Mouse (Mus musculus): ENCODE data around the gene Mfap3. TPM values are rescaled to one million over a fixed set of nuclear protein-coding genes. Genes with fewer than 3 reads are reported as not detected.

The Mfap3 gene
- polyA plus RNA-seq, 2 experiments, result 5.4 to 11.7 TPM

- WGBS (ENCODE audit: insufficient replicate concordance), result 38% methylated on average over 18 of the region's 18 CpGs
- no peaks in the 10 kb centered on the region for H3K4me1 ChIP-seq (replicated peaks; ENCODE audit: control insufficient read depth in 2 of 2, insufficient read depth in 2 of 2, low read length in 1 of 2)
- no peak for ATAC-seq (ENCODE audit: insufficient read depth)
- H3K9me3 ChIP-seq (ENCODE audit: control insufficient read depth, low read length), result no peaks in the 10 kb centered on the region
- H3K36me3 ChIP-seq (replicated peaks; ENCODE audit: control insufficient read depth, insufficient read depth, low read depth), result no peaks in the 10 kb centered on the region
- H3K9ac ChIP-seq (replicated peaks), result no peak overlapping the region
- H3K4me3 ChIP-seq (ENCODE audit: insufficient read depth in 1 of 2, low read depth in 2 of 2, low read length in 2 of 2), result no peak overlapping the region
- DNase-seq (ENCODE audit: low read depth in 3 of 3, low spot score in 3 of 3), result no peak
- no peak for TF ChIP-seq CTCF (IDR thresholded peaks at IDR 0.05; ENCODE audit: low read depth)
- no peak for TF ChIP-seq EP300 (IDR thresholded peaks at IDR 0.05; ENCODE audit: low read depth)
- H3K4me2 ChIP-seq (ENCODE audit: low read depth), result no peak overlapping the region
- no peaks in the 10 kb centered on the region for H3K27me3 ChIP-seq (ENCODE audit: control insufficient read depth, insufficient read depth, low read length)
- H3K27ac ChIP-seq, result no peak overlapping the region
These were observed 47.9 kb downstream of the Mfap3 start for GRCm38 (mm10) chr11:57566091-57567035.

GRCm38 (mm10) chr11:57568950-57569490 lies 50.6 kb downstream of the Mfap3 start:
- Histone ChIP-seq H3K4me3 (ENCODE audit: insufficient read depth in 1 of 2, low read depth in 2 of 2, low read length in 2 of 2) (no peak overlapping the region), H3K27ac (no peak overlapping the region), H3K27me3 (ENCODE audit: control insufficient read depth, insufficient read depth, low read length) (no peaks in the 10 kb centered on the region), H3K36me3 (replicated peaks; ENCODE audit: control insufficient read depth, insufficient read depth, low read depth) (no peaks in the 10 kb centered on the region), H3K4me1 (replicated peaks; ENCODE audit: control insufficient read depth in 2 of 2, insufficient read depth in 2 of 2, low read length in 1 of 2) (no peaks in the 10 kb centered on the region), H3K9ac (replicated peaks) (no peak overlapping the region), H3K4me2 (ENCODE audit: low read depth) (no peak overlapping the region), H3K9me3 (ENCODE audit: control insufficient read depth, low read length) (no peaks in the 10 kb centered on the region)
- 45% methylated on average over 2 of the region's 2 CpGs for WGBS (ENCODE audit: insufficient replicate concordance)
- DNase-seq (ENCODE audit: low read depth in 3 of 3, low spot score in 3 of 3), result no peak
- ATAC-seq (ENCODE audit: insufficient read depth), result no peak
- TF ChIP-seq CTCF (IDR thresholded peaks at IDR 0.05; ENCODE audit: low read depth), result no peak
- no peak for TF ChIP-seq EP300 (IDR thresholded peaks at IDR 0.05; ENCODE audit: low read depth)

GRCm38 (mm10) chr11:57571035-57571434 lies 52.6 kb downstream of the Mfap3 start:
- no peak overlapping the region for H3K27ac ChIP-seq
- H3K4me1 ChIP-seq (replicated peaks; ENCODE audit: control insufficient read depth in 2 of 2, insufficient read depth in 2 of 2, low read length in 1 of 2), result no peaks in the 10 kb centered on the region
- DNase-seq (ENCODE audit: low read depth in 3 of 3, low spot score in 3 of 3), result no peak
- TF ChIP-seq EP300 (IDR thresholded peaks at IDR 0.05; ENCODE audit: low read depth), result no peak
- no peak for TF ChIP-seq CTCF (IDR thresholded peaks at IDR 0.05; ENCODE audit: low read depth)
- 61% methylated on average over 3 of the region's 3 CpGs for WGBS (ENCODE audit: insufficient replicate concordance)
- H3K4me2 ChIP-seq (ENCODE audit: low read depth), result no peak overlapping the region
- H3K9me3 ChIP-seq (ENCODE audit: control insufficient read depth, low read length), result no peaks in the 10 kb centered on the region
- no peak overlapping the region for H3K9ac ChIP-seq (replicated peaks)
- H3K4me3 ChIP-seq (ENCODE audit: insufficient read depth in 1 of 2, low read depth in 2 of 2, low read length in 2 of 2), result no peak overlapping the region
- ATAC-seq (ENCODE audit: insufficient read depth), result no peak
- no peaks in the 10 kb centered on the region for H3K27me3 ChIP-seq (ENCODE audit: control insufficient read depth, insufficient read depth, low read length)
- H3K36me3 ChIP-seq (replicated peaks; ENCODE audit: control insufficient read depth, insufficient read depth, low read depth), result no peaks in the 10 kb centered on the region

- H3K4me3 ChIP-seq (ENCODE audit: insufficient read depth in 1 of 2, low read depth in 2 of 2, low read length in 2 of 2), result no peak overlapping the region
- H3K27me3 ChIP-seq (ENCODE audit: control insufficient read depth, insufficient read depth, low read length), result no peaks in the 10 kb centered on the region
- no peak overlapping the region for H3K9ac ChIP-seq (replicated peaks)
- H3K4me2 ChIP-seq (ENCODE audit: low read depth), result no peak overlapping the region
- TF ChIP-seq EP300 (IDR thresholded peaks at IDR 0.05; ENCODE audit: low read depth), result no peak
- no peak for TF ChIP-seq CTCF (IDR thresholded peaks at IDR 0.05; ENCODE audit: low read depth)
- H3K27ac ChIP-seq, result no peak overlapping the region
- H3K36me3 ChIP-seq (replicated peaks; ENCODE audit: control insufficient read depth, insufficient read depth, low read depth), result no peaks in the 10 kb centered on the region
- DNase-seq (ENCODE audit: low read depth in 3 of 3, low spot score in 3 of 3) (no peak), ATAC-seq (ENCODE audit: insufficient read depth) (no peak)
- no peaks in the 10 kb centered on the region for H3K4me1 ChIP-seq (replicated peaks; ENCODE audit: control insufficient read depth in 2 of 2, insufficient read depth in 2 of 2, low read length in 1 of 2)
- H3K9me3 ChIP-seq (ENCODE audit: control insufficient read depth, low read length), result no peaks in the 10 kb centered on the region
- 42% methylated on average over 14 of the region's 14 CpGs for WGBS (ENCODE audit: insufficient replicate concordance)
These were observed 55.3 kb downstream of the Mfap3 start for GRCm38 (mm10) chr11:57573686-57574274.

All from liver, embryonic 14.5 days (tissue).